Mouse (Mus musculus): Measurements from ENCODE around the gene Psd4.

DNA sequence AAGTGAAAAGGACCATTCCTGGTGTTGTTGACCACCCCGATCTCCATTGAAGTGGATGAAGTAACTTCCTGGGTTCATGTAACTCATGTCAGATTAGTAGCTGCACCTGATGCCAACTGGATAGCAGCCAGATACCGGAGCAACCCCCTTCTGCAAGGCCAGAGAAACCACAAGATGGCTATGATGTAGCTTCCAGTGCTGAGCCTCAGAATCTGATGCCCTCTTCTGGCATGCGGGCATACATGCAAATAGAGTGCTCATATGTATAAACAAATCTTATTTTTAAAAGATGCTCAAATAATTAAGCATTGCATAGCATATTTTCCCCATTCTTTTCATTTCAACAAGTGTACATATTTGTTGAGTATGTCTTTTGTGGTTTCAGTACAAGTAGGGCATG lies 3.6 kb upstream of the Psd4 start:
- TF ChIP-seq POLR2A (IDR thresholded peaks at IDR 0.05; ENCODE audit: low read depth, low read length), result no peak
- no peak for TF ChIP-seq CTCF (IDR thresholded peaks at IDR 0.05; ENCODE audit: borderline replicate concordance, insufficient read depth, low read length)

Data from embryonic fibroblast, embryonic 13.5 days (primary cell).